Mouse (Mus musculus): ENCODE measurements at regions not wholly inside any gene's neighbourhood (a gene's known extent, or its start where the extent isn't known, plus 50 kb on each side); places are given as distances from the start of the nearest gene placed in this dataset.

- TF ChIP-seq CTCF (IDR thresholded peaks at IDR 0.05; ENCODE audit: borderline replicate concordance, control insufficient read depth, extremely low read depth, insufficient read depth, low read length, poor library complexity) = no peak
- TF ChIP-seq POLR2A (IDR thresholded peaks at IDR 0.05; ENCODE audit: control insufficient read depth, extremely low read depth, insufficient read depth, low read length, poor library complexity) = no peak
Observed at GRCm38 (mm10) chr13:37561437-37561836, 216.4 kb downstream of the Ly86 start.
